Mouse (Mus musculus) C2C12 (cell line): ENCODE data around the gene Rspry1.

ENCODE experiments used
- CTCF ChIP-seq: IDR thresholded peaks from one replicate; pipeline ENCODE4 v1.5.1; 2011; ENCODE audit not compliant: control insufficient read depth, insufficient read depth, insufficient read length
- MAX ChIP-seq: IDR thresholded peaks from one replicate; pipeline ENCODE4 v1.6.1; 2011; ENCODE audit warnings: mild to moderate bottlenecking, control low read depth

GRCm38 (mm10) chr8:94571896-94572295 lies 29.8 kb upstream of the Rspry1 start:
- TF ChIP-seq CTCF: no peak
- TF ChIP-seq MAX: no peak
